Mouse (Mus musculus) neural tube, embryonic 11.5 days (tissue): ENCODE results near the gene Wdr60. TPM values are rescaled to one million over a fixed set of nuclear protein-coding genes. Genes with fewer than 3 reads are reported as not detected.
"Not testable (repeated sequence)": the region's sequence is repeated elsewhere in the genome, so short reads cannot be mapped to it uniquely, and the experiment has no call there.

ENCODE experiments used
- ATAC-seq: fragments of 200-750 bp; cut with Nextera tagmentation; 2 replicates; pipeline ENCODE4 v1.8.0; 2017; ENCODE audit warnings: moderate number of reproducible peaks, mild to moderate bottlenecking, moderate TSS enrichment, moderate library complexity; ENCODE audit not compliant: insufficient read depth, low FRiP score, low TSS enrichment
- DNase-seq: peaks from one replicate; pipeline ENCODE4 v3.0.0-alpha.2; 2015; ENCODE audit warnings: low spot score
- H3K27ac ChIP-seq: fragments of 300-500 bp; sonication (generic); 2 replicates; pipeline ENCODE4 v1.5.1; 2014; ENCODE audit warnings: low read depth, mild to moderate bottlenecking, low read length
- H3K27me3 ChIP-seq: fragments of 300-500 bp; sonication (generic); 2 replicates; pipeline ENCODE4 v1.6.1; 2014; ENCODE audit warnings: mild to moderate bottlenecking, low read length, mixed read lengths; ENCODE audit not compliant: control insufficient read depth, insufficient read depth
- H3K36me3 ChIP-seq: fragments of 300-500 bp; sonication (generic); 2 replicates; pipeline ENCODE4 v1.6.1; 2014; ENCODE audit warnings: mild to moderate bottlenecking, low read length, moderate library complexity, mixed read lengths; ENCODE audit not compliant: control insufficient read depth, insufficient read depth
- H3K4me1 ChIP-seq: fragments of 300-500 bp; sonication (generic); 2 replicates; pipeline ENCODE4 v1.6.1; 2014; ENCODE audit warnings: low read length, mixed read lengths; ENCODE audit not compliant: control insufficient read depth, insufficient read depth
- H3K4me2 ChIP-seq: fragments of 300-500 bp; sonication (generic); 2 replicates; pipeline ENCODE4 v1.6.1; 2014; ENCODE audit warnings: low read depth, mild to moderate bottlenecking, moderate library complexity
- H3K4me3 ChIP-seq: fragments of 300-500 bp; sonication (generic); 2 replicates; pipeline ENCODE4 v1.5.1; 2014; ENCODE audit warnings: low read depth, low read length
- H3K9ac ChIP-seq: fragments of 300-500 bp; sonication (generic); 2 replicates; pipeline ENCODE4 v1.6.1; 2014; ENCODE audit warnings: mild to moderate bottlenecking, low read length
- H3K9me3 ChIP-seq: fragments of 300-500 bp; sonication (generic); 2 replicates; pipeline ENCODE4 v1.6.1; 2016; ENCODE audit warnings: low read length; ENCODE audit not compliant: control insufficient read depth
- WGBS: fragments of 180-500 bp; shearing (Covaris S2); extraction: QIAGEN DNeasy Blood & Tissue Kit; methylation state at CpG from one replicate; pipeline ENCODE4 v1.1.7; 2014; 5-methylcytosine and 5-hydroxymethylcytosine counted together
- polyA plus RNA-seq: library from polyadenylated mRNA; unstranded; fragments of >200 nt; fragmentation: Nextera tagmentation; extraction: Ambion mirVana; gene quantifications from 2 replicates; pipeline ENCODE4 v1.2.1, GENCODE M21; 2014

Gene Wdr60
- polyA plus RNA-seq, 1 experiment from 2014 or later: 14.9 TPM

- WGBS: 81% methylated on average over 2 of the region's 2 CpGs
- not testable (repeated sequence) for ATAC-seq, H3K27me3 ChIP-seq
These were observed 12.3 kb upstream of the Wdr60 start, which contains the start of gene Gm11027 for GRCm38 (mm10) chr12:116275086-116275485. TSS of gene Gm11027 (plus strand) at chr12:116275386.

DNA sequence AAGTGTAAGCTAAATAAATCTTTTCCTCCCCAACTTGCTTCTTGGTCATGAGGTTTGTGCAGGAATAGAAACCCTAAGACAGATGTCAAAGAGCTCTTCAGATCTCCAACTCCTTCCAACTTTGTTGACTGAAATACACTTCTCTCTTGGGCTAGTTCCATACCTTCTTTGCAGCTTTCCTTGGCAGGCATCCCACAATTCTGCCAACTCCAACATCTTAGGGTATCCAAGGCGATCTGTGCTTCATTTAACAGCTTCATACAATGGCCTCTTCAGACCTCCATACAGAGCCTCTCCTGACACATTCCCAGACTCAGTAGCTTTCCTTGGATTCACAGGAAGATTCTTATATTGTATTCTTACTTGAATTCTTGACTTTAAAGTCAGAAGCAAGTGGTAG, 10.9 kb upstream of the Wdr60 start:
- DNase-seq (no peak), ATAC-seq (no peak)
- no peak overlapping the region for H3K4me3 ChIP-seq
- H3K9me3 ChIP-seq: no peaks in the 10 kb centered on the region
- H3K27ac ChIP-seq: no peak overlapping the region
- H3K36me3 ChIP-seq: no peaks in the 10 kb centered on the region
- no peak overlapping the region for H3K9ac ChIP-seq
- WGBS: 68% methylated on average over 1 of the region's 1 CpGs
- H3K4me1 ChIP-seq: no peaks in the 10 kb centered on the region
- no peaks in the 10 kb centered on the region for H3K27me3 ChIP-seq
- H3K4me2 ChIP-seq: no peak overlapping the region

More at GRCm38 (mm10) chr12:116275086-116275485, 12.3 kb upstream of the Wdr60 start, which contains the start of gene Gm11027:
- not testable (repeated sequence) for H3K36me3 ChIP-seq, H3K4me2 ChIP-seq, H3K4me1 ChIP-seq, H3K27ac ChIP-seq, H3K4me3 ChIP-seq, H3K9me3 ChIP-seq, H3K9ac ChIP-seq, DNase-seq

- Histone ChIP-seq H3K4me2 (no peak overlapping the region), H3K4me3 (no peak overlapping the region), H3K27ac (no peak overlapping the region), H3K27me3 (no peaks in the 10 kb centered on the region), H3K9ac (no peak overlapping the region), H3K4me1 (no peaks in the 10 kb centered on the region), H3K9me3 (no peaks in the 10 kb centered on the region), H3K36me3 (no peaks in the 10 kb centered on the region)
- 96% methylated on average over 2 of the region's 2 CpGs for WGBS
- ATAC-seq: no peak
- no peak for DNase-seq
These were observed 8.2 kb upstream of the Wdr60 start for GRCm38 (mm10) chr12:116271071-116271470.

GRCm38 (mm10) chr12:116270538-116270937, 7.7 kb upstream of the Wdr60 start:
- no peaks in the 10 kb centered on the region for H3K27me3 ChIP-seq
- no peaks in the 10 kb centered on the region for H3K4me1 ChIP-seq
- H3K36me3 ChIP-seq: no peaks in the 10 kb centered on the region
- no peaks in the 10 kb centered on the region for H3K9me3 ChIP-seq
- H3K27ac ChIP-seq: no peak overlapping the region
- 89% methylated on average over 1 of the region's 1 CpGs for WGBS
- no peak for DNase-seq
- H3K9ac ChIP-seq: no peak overlapping the region
- H3K4me3 ChIP-seq: no peak overlapping the region
- no peak overlapping the region for H3K4me2 ChIP-seq
- no peak for ATAC-seq

- Histone ChIP-seq H3K36me3 (no peaks in the 10 kb centered on the region), H3K27me3 (no peaks in the 10 kb centered on the region), H3K9ac (no peak overlapping the region), H3K4me1 (no peaks in the 10 kb centered on the region), H3K4me2 (no peak overlapping the region), H3K4me3 (no peak overlapping the region), H3K27ac (no peak overlapping the region), H3K9me3 (no peaks in the 10 kb centered on the region)
- 77% methylated on average over 5 of the region's 5 CpGs for WGBS
- DNase-seq (no peak), ATAC-seq (no peak)
These were observed 6.6 kb upstream of the Wdr60 start for GRCm38 (mm10) chr12:116269450-116269849.

- Histone ChIP-seq H3K36me3 (no peaks in the 10 kb centered on the region), H3K27me3 (no peaks in the 10 kb centered on the region), H3K4me1 (no peaks in the 10 kb centered on the region), H3K27ac (no peak overlapping the region), H3K9me3 (no peaks in the 10 kb centered on the region), H3K4me2 (no peak overlapping the region), H3K4me3 (no peak overlapping the region), H3K9ac (no peak overlapping the region)
- 83% methylated on average over 2 of the region's 2 CpGs for WGBS
- ATAC-seq (no peak), DNase-seq (no peak)
These were observed 2.5 kb upstream of the Wdr60 start for GRCm38 (mm10) chr12:116265275-116265674.

DNA sequence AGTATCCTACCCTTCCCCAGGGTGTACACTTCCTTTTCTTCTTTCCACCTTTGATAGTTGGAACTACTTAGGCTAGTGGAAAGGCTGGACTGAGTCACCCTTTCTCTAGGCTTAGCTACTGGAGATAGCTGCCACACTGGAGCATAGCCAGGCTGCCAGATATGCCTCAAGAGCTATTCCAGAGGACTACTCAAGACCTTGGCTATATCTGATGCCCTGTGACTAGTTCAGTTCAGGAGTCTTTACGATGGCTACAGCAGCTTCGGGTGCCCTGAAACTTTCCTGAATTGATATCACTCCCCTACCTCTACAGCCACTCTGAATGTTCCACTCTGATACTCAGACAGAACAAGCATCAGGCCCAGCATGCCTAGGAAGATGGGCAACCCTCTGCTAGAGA, 1.9 kb upstream of the Wdr60 start:
- Histone ChIP-seq H3K9ac (no peak overlapping the region), H3K9me3 (no peaks in the 10 kb centered on the region)
- 91% methylated on average over 2 of the region's 2 CpGs for WGBS

DNA sequence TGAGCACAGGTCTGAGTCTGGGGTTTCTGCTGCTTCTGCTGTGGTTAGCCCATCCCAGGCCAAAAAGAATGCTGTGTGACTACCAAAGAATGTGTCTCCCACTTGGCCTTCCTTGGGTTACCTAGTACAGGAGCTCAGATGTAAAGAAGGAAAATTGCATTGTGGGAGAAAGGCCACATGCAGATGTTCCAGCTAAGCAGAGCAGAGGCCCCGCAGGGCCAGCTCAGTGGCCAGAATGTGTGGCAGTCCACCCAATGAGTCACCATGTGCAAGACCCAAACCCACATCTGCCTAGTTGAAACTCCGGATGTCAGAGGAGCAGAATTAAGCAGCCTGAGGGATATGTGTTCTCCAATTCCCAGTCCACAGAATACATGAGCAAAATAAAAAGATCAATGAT, 4.5 kb downstream of the Wdr60 start:
- no peak for DNase-seq
- Histone ChIP-seq H3K4me3 (no peak overlapping the region), H3K27ac (no peak overlapping the region), H3K36me3 (no peaks in the 10 kb centered on the region), H3K27me3 (no peaks in the 10 kb centered on the region), H3K4me1 (no peaks in the 10 kb centered on the region), H3K9ac (no peak overlapping the region), H3K9me3 (no peaks in the 10 kb centered on the region), H3K4me2 (no peak overlapping the region)
- 72% methylated on average over 2 of the region's 2 CpGs for WGBS
- ATAC-seq: no peak

More for the DNA sequence above, 1.9 kb upstream of the Wdr60 start:
- Histone ChIP-seq H3K27ac (no peak overlapping the region), H3K36me3 (no peaks in the 10 kb centered on the region), H3K4me3 (no peak overlapping the region), H3K27me3 (no peaks in the 10 kb centered on the region), H3K4me1 (no peaks in the 10 kb centered on the region), H3K4me2 (no peak overlapping the region)
- no peak for DNase-seq
- no peak for ATAC-seq

- ATAC-seq (no peak), DNase-seq (no peak)
These were observed 7.2 kb downstream of the Wdr60 start for GRCm38 (mm10) chr12:116255636-116256035.

More at GRCm38 (mm10) chr12:116255636-116256035, 7.2 kb downstream of the Wdr60 start:
- no peaks in the 10 kb centered on the region for H3K4me1 ChIP-seq
- H3K4me2 ChIP-seq: no peak overlapping the region
- no peak overlapping the region for H3K27ac ChIP-seq
- no peak overlapping the region for H3K9ac ChIP-seq
- no peak overlapping the region for H3K4me3 ChIP-seq
- no peaks in the 10 kb centered on the region for H3K27me3 ChIP-seq
- H3K36me3 ChIP-seq: no peaks in the 10 kb centered on the region
- 91% methylated on average over 11 of the region's 11 CpGs for WGBS
- H3K9me3 ChIP-seq: no peaks in the 10 kb centered on the region
